19 mouse cellular contexts compared by ENCODE assay signal in genomic region chr5:73667877-73668276, GRCm38 (mm10). TPM values are rescaled to one million over a fixed set of nuclear protein-coding genes. Genes with fewer than 3 reads are reported as not detected.
"Had no signal": no experiment of that assay in that cellular context is flagged by ENCODE, and none has a peak within 500 bp of the region (broad histone marks: within the 10 kb centered on the region; RNA-seq: fewer than 3 reads in every experiment).

No protein-coding gene starts in this region.

- DNase-seq: retina, postnatal 1 day; right cerebral cortex, adult 18-20 months; right cerebral cortex, postnatal 14 days; right cerebral cortex, postnatal 25 days; right cerebral cortex, postnatal 4 days; spleen, adult 18-20 months; thymus, adult 18-20 months; thymus, adult 2 months; thymus, postnatal 14 days; thymus, postnatal 25 days; thymus, postnatal 36 days; thymus, postnatal 4 days had no signal

- H3K9ac ChIP-seq: neural tube, embryonic 13.5 days; neural tube, embryonic 15.5 days; stomach, embryonic 15.5 days had no signal

- H3K9me3 ChIP-seq: neural tube, embryonic 13.5 days; neural tube, embryonic 15.5 days; stomach, embryonic 15.5 days had no signal

- H3K4me2 ChIP-seq: neural tube, embryonic 13.5 days; neural tube, embryonic 15.5 days; stomach, embryonic 15.5 days had no signal

- H3K27me3 ChIP-seq: neural tube, embryonic 13.5 days; neural tube, embryonic 15.5 days; stomach, embryonic 15.5 days had no signal

- H3K36me3 ChIP-seq: neural tube, embryonic 13.5 days; neural tube, embryonic 15.5 days; stomach, embryonic 15.5 days had no signal

- H3K27ac ChIP-seq: neural tube, embryonic 13.5 days; neural tube, embryonic 15.5 days; stomach, embryonic 15.5 days; stomach, postnatal 0 days had no signal

- H3K4me3 ChIP-seq: neural tube, embryonic 13.5 days; neural tube, embryonic 15.5 days; stomach, embryonic 15.5 days had no signal

RNA-seq across cellular contexts. Expression of gene Spata18, which starts 16.7 kb away (rescaled TPM):
- polyA plus RNA-seq: small intestine, adult 2 months; spleen, adult 2 months had no signal

RNA-seq across cellular contexts. Expression of gene Lrrc66, which starts 35.6 kb away (rescaled TPM):
- polyA plus RNA-seq: neural tube, embryonic 13.5 days; neural tube, embryonic 14.5 days; spleen, adult 2 months had no signal
